Mouse (Mus musculus): ENCODE data around the gene Sf1. TPM values are rescaled to one million over a fixed set of nuclear protein-coding genes. Genes with fewer than 3 reads are reported as not detected.

Gene Sf1
- polyA plus RNA-seq, 1 experiment from 2014 or later, result 224 TPM

DNA sequence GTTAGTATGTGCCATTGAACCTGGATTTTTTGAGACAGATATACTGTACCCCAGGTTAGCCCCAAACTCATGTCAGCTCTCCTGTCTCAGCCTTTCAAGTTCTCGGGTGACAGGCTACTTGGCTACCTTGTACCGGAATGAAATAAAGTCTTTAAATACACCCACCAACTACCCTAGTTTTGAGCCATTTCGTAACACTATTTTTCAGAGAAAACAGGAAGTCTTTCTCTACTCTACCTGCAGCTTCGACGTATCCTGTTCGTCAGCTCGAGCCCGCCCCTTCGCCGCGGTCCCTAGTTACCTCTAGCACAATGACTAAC is 439 bp upstream of the Sf1 start:
- no peak for ATAC-seq (ENCODE audit: insufficient read depth, low FRiP score, low TSS enrichment)
- H3K9ac ChIP-seq (ENCODE audit: low read length), result no peak overlapping the region
- no peak overlapping the region for H3K27ac ChIP-seq (ENCODE audit: low read depth, low read length)
- H3K4me3 ChIP-seq (ENCODE audit: low read depth, low read length), result peak overlapping the region; percentile 99
- DNase-seq (ENCODE audit: low spot score), result no peak
- no peaks in the 10 kb centered on the region for H3K9me3 ChIP-seq (ENCODE audit: control insufficient read depth, low read length)
- peaks cover 18% of the 10 kb centered on the region for H3K4me1 ChIP-seq (ENCODE audit: control insufficient read depth, insufficient read depth, low read length)
- peak overlapping the region; percentile 39 for H3K4me2 ChIP-seq (ENCODE audit: low read depth)
- WGBS, result 3% methylated on average over 11 of the region's 11 CpGs
- peaks cover 13% of the 10 kb centered on the region for H3K36me3 ChIP-seq (ENCODE audit: control insufficient read depth, insufficient read depth, low read length)
- no peaks in the 10 kb centered on the region for H3K27me3 ChIP-seq (ENCODE audit: control insufficient read depth, insufficient read depth, low read length)

DNA sequence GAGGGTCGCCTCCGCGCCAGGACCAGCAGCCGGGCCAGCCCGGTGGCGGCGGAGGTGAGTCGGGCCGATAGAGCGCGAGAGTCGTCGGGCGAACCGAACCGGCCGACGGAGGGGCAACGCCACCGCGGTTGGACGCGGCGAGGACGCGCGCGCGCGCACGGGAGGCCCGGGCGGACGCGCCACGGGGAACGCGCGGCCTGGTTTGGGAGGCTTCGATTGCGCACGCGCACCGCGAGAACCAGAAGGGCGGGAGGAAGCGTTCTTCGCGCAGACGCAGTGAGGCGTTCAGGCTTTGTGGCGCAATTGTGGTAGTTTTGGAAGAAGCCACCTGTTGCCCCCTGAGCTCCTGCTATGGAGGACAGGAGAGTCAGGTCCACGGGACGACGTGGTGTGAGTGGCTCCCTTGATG is 831 bp downstream of the Sf1 start:
- Histone ChIP-seq H3K27me3 (ENCODE audit: control insufficient read depth, insufficient read depth, low read length) (no peaks in the 10 kb centered on the region), H3K9me3 (ENCODE audit: control insufficient read depth, low read length) (no peaks in the 10 kb centered on the region), H3K4me2 (ENCODE audit: low read depth) (peak overlapping the region; percentile 87), H3K9ac (ENCODE audit: low read length) (peak overlapping the region; percentile 100), H3K4me3 (ENCODE audit: low read depth, low read length) (peak overlapping the region; percentile 99), H3K27ac (ENCODE audit: low read depth, low read length) (peak overlapping the region; percentile 99), H3K36me3 (ENCODE audit: control insufficient read depth, insufficient read depth, low read length) (peaks cover 17% of the 10 kb centered on the region), H3K4me1 (ENCODE audit: control insufficient read depth, insufficient read depth, low read length) (peaks cover 18% of the 10 kb centered on the region)
- ATAC-seq (ENCODE audit: insufficient read depth, low FRiP score, low TSS enrichment) (no peak; the same call in 1 of the 2 replicates), DNase-seq (ENCODE audit: low spot score) (peak; percentile 91)
- under 1% methylated on average over 55 of the region's 55 CpGs for WGBS

DNA sequence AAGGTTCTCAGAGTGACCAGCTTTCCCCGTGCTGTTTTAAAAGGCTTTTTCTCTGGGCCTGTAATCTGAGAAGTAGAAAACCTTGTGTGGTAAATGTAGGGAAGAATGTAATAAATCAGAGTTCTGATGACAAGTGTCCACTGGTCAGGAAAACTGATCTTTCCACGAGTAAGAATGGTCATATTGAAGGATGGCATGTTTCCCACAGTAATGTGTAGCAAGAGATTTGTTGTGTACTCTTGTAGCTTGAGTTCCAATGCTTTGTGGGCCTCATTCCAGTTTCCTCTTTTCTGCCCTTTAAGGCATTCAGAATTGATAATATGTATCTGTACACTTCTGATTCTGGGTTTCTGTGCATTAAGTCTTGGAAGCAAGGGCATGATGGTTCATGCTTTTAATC is 1.4 kb downstream of the Sf1 start:
- Histone ChIP-seq H3K9me3 (ENCODE audit: control insufficient read depth, low read length) (no peaks in the 10 kb centered on the region), H3K9ac (ENCODE audit: low read length) (peak overlapping the region; percentile 100), H3K27ac (ENCODE audit: low read depth, low read length) (no peak overlapping the region), H3K4me1 (ENCODE audit: control insufficient read depth, insufficient read depth, low read length) (peaks cover 18% of the 10 kb centered on the region), H3K4me3 (ENCODE audit: low read depth, low read length) (peak overlapping the region; percentile 99), H3K36me3 (ENCODE audit: control insufficient read depth, insufficient read depth, low read length) (peaks cover 20% of the 10 kb centered on the region), H3K27me3 (ENCODE audit: control insufficient read depth, insufficient read depth, low read length) (no peaks in the 10 kb centered on the region), H3K4me2 (ENCODE audit: low read depth) (peak overlapping the region; percentile 87)
- no peak for ATAC-seq (ENCODE audit: insufficient read depth, low FRiP score, low TSS enrichment)
- 6% methylated on average over 2 of the region's 2 CpGs for WGBS
- DNase-seq (ENCODE audit: low spot score), result no peak

DNA sequence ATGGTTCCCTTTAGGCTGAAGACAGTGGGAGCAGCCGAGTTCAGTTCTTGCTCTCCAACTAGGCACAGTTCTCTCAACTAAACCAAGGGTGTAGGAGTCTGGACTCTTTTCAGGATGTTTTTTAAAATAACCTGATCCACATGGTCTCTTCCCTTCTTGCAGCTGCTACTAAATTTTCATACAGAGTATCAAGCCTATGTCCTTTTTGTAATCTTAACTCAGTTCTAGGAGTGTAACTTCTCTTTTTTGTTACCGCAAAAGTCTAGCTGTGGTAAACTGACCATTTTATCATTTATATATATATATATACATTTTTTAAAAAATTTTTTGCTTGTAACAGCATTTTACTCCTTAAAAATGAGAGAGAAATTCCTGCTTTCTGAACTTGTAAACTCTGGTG is 6.7 kb downstream of the Sf1 start:
- Histone ChIP-seq H3K36me3 (ENCODE audit: control insufficient read depth, insufficient read depth, low read length) (peaks cover 60% of the 10 kb centered on the region), H3K9ac (ENCODE audit: low read length) (no peak overlapping the region), H3K4me2 (ENCODE audit: low read depth) (no peak overlapping the region), H3K4me1 (ENCODE audit: control insufficient read depth, insufficient read depth, low read length) (peaks cover 11% of the 10 kb centered on the region), H3K4me3 (ENCODE audit: low read depth, low read length) (no peak overlapping the region), H3K27ac (ENCODE audit: low read depth, low read length) (no peak overlapping the region), H3K9me3 (ENCODE audit: control insufficient read depth, low read length) (no peaks in the 10 kb centered on the region), H3K27me3 (ENCODE audit: control insufficient read depth, insufficient read depth, low read length) (no peaks in the 10 kb centered on the region)
- ATAC-seq (ENCODE audit: insufficient read depth, low FRiP score, low TSS enrichment) (no peak), DNase-seq (ENCODE audit: low spot score) (no peak)
- WGBS, result 94% methylated on average over 2 of the region's 2 CpGs

DNA sequence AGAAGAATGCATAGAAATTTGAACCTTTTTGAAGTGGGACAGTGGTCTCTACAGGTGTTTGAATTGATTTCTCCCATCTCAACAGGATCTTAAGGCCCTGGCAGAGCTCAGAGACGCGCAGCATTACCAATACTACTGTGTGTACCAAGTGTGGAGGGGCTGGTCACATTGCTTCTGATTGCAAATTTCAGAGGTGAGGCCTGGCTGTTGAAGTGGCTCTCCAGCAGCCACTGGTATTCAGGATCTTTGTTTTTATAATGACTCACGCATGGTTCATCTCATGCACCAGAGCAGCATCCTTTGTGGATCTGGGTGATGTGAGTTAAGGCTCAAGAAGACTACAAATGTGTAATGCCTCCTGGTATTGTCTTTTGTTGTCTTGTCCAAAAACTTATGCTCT is 8.9 kb downstream of the Sf1 start:
- WGBS, result 94% methylated on average over 3 of the region's 3 CpGs

DNA sequence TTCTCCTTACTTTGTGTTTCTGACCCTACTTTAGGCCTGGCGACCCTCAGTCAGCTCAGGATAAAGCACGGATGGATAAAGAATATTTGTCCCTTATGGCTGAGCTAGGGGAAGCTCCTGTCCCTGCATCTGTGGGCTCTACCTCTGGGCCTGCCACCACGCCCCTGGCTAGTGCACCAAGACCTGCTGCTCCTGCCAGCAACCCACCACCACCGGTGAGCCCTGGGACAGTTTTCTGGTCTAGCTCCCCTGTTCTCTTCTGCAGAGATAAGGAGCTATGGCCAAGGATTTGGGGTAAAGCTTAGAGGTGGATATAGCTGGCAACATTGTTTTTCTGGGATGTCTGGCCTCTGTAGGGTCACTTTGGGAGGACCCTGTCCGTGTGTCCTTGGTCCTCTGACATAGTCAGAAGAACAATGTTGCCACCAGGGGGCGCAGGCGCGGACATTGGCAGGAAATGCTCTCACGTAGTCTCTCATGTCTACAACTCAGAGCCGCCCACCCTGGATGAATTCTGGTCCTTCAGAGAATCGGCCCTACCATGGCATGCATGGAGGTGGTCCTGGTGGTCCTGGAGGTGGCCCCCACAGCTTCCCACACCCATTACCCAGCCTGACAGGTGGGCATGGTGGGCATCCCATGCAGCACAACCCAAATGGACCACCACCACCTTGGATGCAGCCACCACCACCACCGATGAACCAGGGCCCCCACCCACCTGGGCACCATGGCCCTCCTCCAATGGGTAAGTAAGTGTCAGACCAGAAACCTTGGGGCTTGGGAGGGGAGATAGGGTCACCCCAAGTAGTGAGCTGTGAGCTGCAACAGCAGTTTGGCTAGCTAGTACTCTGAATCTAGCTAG is 10.3 kb downstream of the Sf1 start:
- Histone ChIP-seq H3K27ac (ENCODE audit: low read depth, low read length) (no peak overlapping the region), H3K9me3 (ENCODE audit: control insufficient read depth, low read length) (no peaks in the 10 kb centered on the region), H3K4me1 (ENCODE audit: control insufficient read depth, insufficient read depth, low read length) (no peaks in the 10 kb centered on the region), H3K4me2 (ENCODE audit: low read depth) (no peak overlapping the region), H3K36me3 (ENCODE audit: control insufficient read depth, insufficient read depth, low read length) (peaks cover 63% of the 10 kb centered on the region), H3K27me3 (ENCODE audit: control insufficient read depth, insufficient read depth, low read length) (no peaks in the 10 kb centered on the region), H3K9ac (ENCODE audit: low read length) (no peak overlapping the region), H3K4me3 (ENCODE audit: low read depth, low read length) (no peak overlapping the region)
- ATAC-seq (ENCODE audit: insufficient read depth, low FRiP score, low TSS enrichment), result peak; percentile 35; the same call in 1 of the 2 replicates
- 75% methylated on average over 12 of the region's 12 CpGs for WGBS
- DNase-seq (ENCODE audit: low spot score), result peak; percentile 79

More for the DNA sequence above, 8.9 kb downstream of the Sf1 start:
- Histone ChIP-seq H3K4me2 (ENCODE audit: low read depth) (no peak overlapping the region), H3K36me3 (ENCODE audit: control insufficient read depth, insufficient read depth, low read length) (peaks cover 63% of the 10 kb centered on the region), H3K9ac (ENCODE audit: low read length) (no peak overlapping the region), H3K27me3 (ENCODE audit: control insufficient read depth, insufficient read depth, low read length) (no peaks in the 10 kb centered on the region), H3K27ac (ENCODE audit: low read depth, low read length) (no peak overlapping the region), H3K4me3 (ENCODE audit: low read depth, low read length) (no peak overlapping the region), H3K9me3 (ENCODE audit: control insufficient read depth, low read length) (no peaks in the 10 kb centered on the region), H3K4me1 (ENCODE audit: control insufficient read depth, insufficient read depth, low read length) (no peaks in the 10 kb centered on the region)
- ATAC-seq (ENCODE audit: insufficient read depth, low FRiP score, low TSS enrichment) (no peak), DNase-seq (ENCODE audit: low spot score) (no peak)

DNA sequence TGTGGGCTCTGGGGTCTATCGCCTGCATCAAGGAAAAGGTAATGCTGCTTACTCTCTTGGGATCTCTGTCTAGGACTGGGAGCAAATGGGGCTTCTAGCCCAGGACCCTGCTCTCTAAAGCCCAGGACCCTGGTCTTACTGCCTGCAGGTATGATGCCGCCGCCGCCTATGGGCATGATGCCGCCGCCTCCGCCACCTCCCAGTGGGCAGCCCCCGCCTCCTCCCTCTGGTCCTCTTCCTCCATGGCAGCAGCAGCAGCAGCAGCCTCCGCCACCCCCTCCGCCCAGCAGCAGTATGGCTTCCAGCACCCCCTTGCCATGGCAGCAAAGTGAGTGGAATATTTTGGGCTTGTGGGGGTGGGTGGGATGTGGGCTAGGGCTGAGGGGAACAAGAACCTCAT is 11.1 kb downstream of the Sf1 start:
- 95% methylated on average over 10 of the region's 10 CpGs for WGBS
- Histone ChIP-seq H3K4me1 (ENCODE audit: control insufficient read depth, insufficient read depth, low read length) (no peaks in the 10 kb centered on the region), H3K9me3 (ENCODE audit: control insufficient read depth, low read length) (no peaks in the 10 kb centered on the region), H3K36me3 (ENCODE audit: control insufficient read depth, insufficient read depth, low read length) (peaks cover 61% of the 10 kb centered on the region), H3K4me3 (ENCODE audit: low read depth, low read length) (no peak overlapping the region), H3K4me2 (ENCODE audit: low read depth) (no peak overlapping the region), H3K27me3 (ENCODE audit: control insufficient read depth, insufficient read depth, low read length) (no peaks in the 10 kb centered on the region), H3K27ac (ENCODE audit: low read depth, low read length) (no peak overlapping the region), H3K9ac (ENCODE audit: low read length) (no peak overlapping the region)
- DNase-seq (ENCODE audit: low spot score), result no peak
- no peak for ATAC-seq (ENCODE audit: insufficient read depth, low FRiP score, low TSS enrichment)

DNA sequence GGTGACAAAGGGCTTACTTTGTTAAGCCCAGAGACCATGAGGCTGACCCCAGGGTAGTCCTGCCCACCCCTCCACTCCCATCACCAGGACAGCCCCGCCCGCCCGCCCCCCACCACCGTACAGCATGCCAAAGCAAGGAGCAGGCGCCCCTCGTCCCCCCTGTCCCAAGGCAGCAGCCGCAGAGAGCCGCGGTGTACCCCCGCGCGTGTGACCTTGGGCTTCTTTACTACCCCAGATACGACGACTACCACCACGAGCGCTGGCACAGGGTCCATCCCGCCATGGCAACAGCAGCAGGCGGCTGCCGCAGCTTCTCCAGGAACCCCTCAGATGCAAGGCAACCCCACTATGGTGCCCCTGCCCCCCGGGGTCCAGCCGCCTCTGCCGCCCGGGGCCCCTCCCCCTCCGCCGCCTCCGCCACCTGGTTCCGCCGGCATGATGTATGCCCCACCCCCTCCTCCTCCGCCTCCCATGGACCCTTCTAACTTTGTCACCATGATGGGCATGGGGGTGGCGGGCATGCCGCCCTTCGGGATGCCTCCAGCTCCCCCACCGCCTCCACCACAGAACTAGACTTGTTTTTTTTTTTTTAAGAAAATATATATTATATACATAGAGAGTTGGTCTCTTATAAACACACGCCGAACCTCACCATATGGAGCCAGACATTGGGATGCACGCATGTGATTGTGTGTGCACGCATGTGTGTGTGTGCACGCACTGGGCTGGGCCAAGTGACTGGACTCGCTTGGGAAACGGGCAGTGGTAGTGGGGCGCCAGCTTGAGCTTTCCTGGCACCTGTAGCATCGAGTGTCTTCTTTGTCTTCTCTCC is 12.1 kb downstream of the Sf1 start:
- H3K27me3 ChIP-seq (ENCODE audit: control insufficient read depth, insufficient read depth, low read length), result no peaks in the 10 kb centered on the region
- no peak overlapping the region for H3K4me2 ChIP-seq (ENCODE audit: low read depth)
- DNase-seq (ENCODE audit: low spot score) (no peak), ATAC-seq (ENCODE audit: insufficient read depth, low FRiP score, low TSS enrichment) (no peak)
- H3K4me1 ChIP-seq (ENCODE audit: control insufficient read depth, insufficient read depth, low read length), result no peaks in the 10 kb centered on the region
- no peak overlapping the region for H3K9ac ChIP-seq (ENCODE audit: low read length)
- H3K36me3 ChIP-seq (ENCODE audit: control insufficient read depth, insufficient read depth, low read length), result peaks cover 58% of the 10 kb centered on the region
- H3K4me3 ChIP-seq (ENCODE audit: low read depth, low read length), result no peak overlapping the region
- H3K27ac ChIP-seq (ENCODE audit: low read depth, low read length), result no peak overlapping the region
- H3K9me3 ChIP-seq (ENCODE audit: control insufficient read depth, low read length), result no peaks in the 10 kb centered on the region
- WGBS, result 91% methylated on average over 32 of the region's 42 CpGs

DNA sequence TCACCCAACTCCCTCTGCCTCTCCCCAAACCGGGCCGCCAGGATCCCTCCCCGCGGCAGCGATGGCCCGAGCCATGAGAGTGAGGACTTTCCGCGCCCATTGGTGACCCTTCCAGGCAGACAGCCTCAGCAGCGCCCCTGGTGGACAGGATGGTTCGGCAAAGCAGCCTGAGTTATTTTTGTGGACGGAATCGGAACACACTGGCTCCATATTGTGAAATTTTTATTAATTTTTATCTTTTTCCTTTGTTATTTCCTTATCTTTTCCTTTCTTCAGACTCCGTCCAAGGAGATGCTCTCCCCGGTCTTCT is 12.7 kb downstream of the Sf1 start:
- H3K4me1 ChIP-seq (ENCODE audit: control insufficient read depth, insufficient read depth, low read length), result no peaks in the 10 kb centered on the region
- H3K4me3 ChIP-seq (ENCODE audit: low read depth, low read length), result no peak overlapping the region
- WGBS, result 75% methylated on average over 14 of the region's 14 CpGs
- ATAC-seq (ENCODE audit: insufficient read depth, low FRiP score, low TSS enrichment) (no peak), DNase-seq (ENCODE audit: low spot score) (peak; percentile 63)
- H3K9me3 ChIP-seq (ENCODE audit: control insufficient read depth, low read length), result no peaks in the 10 kb centered on the region
- H3K36me3 ChIP-seq (ENCODE audit: control insufficient read depth, insufficient read depth, low read length), result peaks cover 54% of the 10 kb centered on the region
- H3K27ac ChIP-seq (ENCODE audit: low read depth, low read length), result no peak overlapping the region
- no peak overlapping the region for H3K4me2 ChIP-seq (ENCODE audit: low read depth)
- no peaks in the 10 kb centered on the region for H3K27me3 ChIP-seq (ENCODE audit: control insufficient read depth, insufficient read depth, low read length)
- no peak overlapping the region for H3K9ac ChIP-seq (ENCODE audit: low read length)

Measured in neural tube, embryonic 11.5 days (tissue).